Mouse (Mus musculus): ENCODE data around the gene Fam234b. TPM values are rescaled to one million over a fixed set of nuclear protein-coding genes. Genes with fewer than 3 reads are reported as not detected.

Fam234b gene
- polyA plus RNA-seq, 1 experiment, result 42.1 TPM

DNA sequence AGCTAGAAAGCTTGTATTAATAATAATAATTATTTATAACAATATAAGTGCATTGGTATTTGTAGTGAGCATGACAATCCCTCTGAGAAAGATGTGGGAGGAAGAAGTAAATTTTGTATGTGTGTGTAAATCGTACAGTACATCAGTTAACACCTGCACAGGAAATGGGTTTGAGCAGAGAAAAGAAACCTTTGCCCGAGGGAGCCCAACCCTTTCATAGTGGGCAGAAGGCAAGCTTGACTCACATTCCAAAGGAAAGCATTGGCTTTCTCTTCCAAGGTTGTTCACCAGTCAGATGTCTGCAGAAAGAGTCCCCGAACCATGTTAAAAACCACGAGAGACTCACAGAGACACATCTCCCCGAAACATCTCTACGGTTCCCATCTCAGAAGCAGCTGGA is 75.3 kb downstream of the Fam234b start:
- Histone ChIP-seq H3K4me3 (ENCODE audit: control insufficient read depth, insufficient read depth, low read length) (no peak overlapping the region), H3K36me3 (ENCODE audit: control insufficient read depth, insufficient read depth, low read length) (no peaks in the 10 kb centered on the region), H3K4me1 (replicated peaks; ENCODE audit: control insufficient read depth, insufficient read depth, low read length) (peaks cover 48% of the 10 kb centered on the region), H3K27me3 (ENCODE audit: control insufficient read depth, insufficient read depth, low read length) (no peaks in the 10 kb centered on the region), H3K27ac (ENCODE audit: control insufficient read depth, insufficient read depth, low read length) (no peak overlapping the region; the same call in 1 of the 2 replicates)
- DNase-seq, result peak; percentile 40
- TF ChIP-seq POLR2A (IDR thresholded peaks at IDR 0.05; ENCODE audit: control insufficient read depth, extremely low read depth, insufficient read depth, low read length, poor library complexity) (no peak), CTCF (IDR thresholded peaks at IDR 0.05; ENCODE audit: borderline replicate concordance, control insufficient read depth, extremely low read depth, insufficient read depth, low read length, poor library complexity) (no peak)
- 3% methylated on average over 6 of the region's 6 CpGs for WGBS

GRCm38 (mm10) chr6:135275231-135275630 is 77.5 kb downstream of the Fam234b start:
- no peak for TF ChIP-seq POLR2A (IDR thresholded peaks at IDR 0.05; ENCODE audit: control insufficient read depth, extremely low read depth, insufficient read depth, low read length, poor library complexity)
- no peak for TF ChIP-seq CTCF (IDR thresholded peaks at IDR 0.05; ENCODE audit: borderline replicate concordance, control insufficient read depth, extremely low read depth, insufficient read depth, low read length, poor library complexity)
- Histone ChIP-seq H3K4me1 (replicated peaks; ENCODE audit: control insufficient read depth, insufficient read depth, low read length) (peaks cover 41% of the 10 kb centered on the region), H3K27ac (ENCODE audit: control insufficient read depth, insufficient read depth, low read length) (no peak overlapping the region), H3K27me3 (ENCODE audit: control insufficient read depth, insufficient read depth, low read length) (no peaks in the 10 kb centered on the region), H3K36me3 (ENCODE audit: control insufficient read depth, insufficient read depth, low read length) (no peaks in the 10 kb centered on the region), H3K4me3 (ENCODE audit: control insufficient read depth, insufficient read depth, low read length) (no peak overlapping the region)
- 97% methylated on average over 4 of the region's 4 CpGs for WGBS
- no peak for DNase-seq

- WGBS, result 93% methylated on average over 6 of the region's 6 CpGs
- Histone ChIP-seq H3K4me3 (ENCODE audit: control insufficient read depth, insufficient read depth, low read length) (no peak overlapping the region), H3K27ac (ENCODE audit: control insufficient read depth, insufficient read depth, low read length) (no peak overlapping the region), H3K36me3 (ENCODE audit: control insufficient read depth, insufficient read depth, low read length) (no peaks in the 10 kb centered on the region), H3K27me3 (ENCODE audit: control insufficient read depth, insufficient read depth, low read length) (no peaks in the 10 kb centered on the region), H3K4me1 (replicated peaks; ENCODE audit: control insufficient read depth, insufficient read depth, low read length) (peaks cover 32% of the 10 kb centered on the region)
- TF ChIP-seq CTCF (IDR thresholded peaks at IDR 0.05; ENCODE audit: borderline replicate concordance, control insufficient read depth, extremely low read depth, insufficient read depth, low read length, poor library complexity) (no peak), POLR2A (IDR thresholded peaks at IDR 0.05; ENCODE audit: control insufficient read depth, extremely low read depth, insufficient read depth, low read length, poor library complexity) (no peak)
- no peak for DNase-seq
Observed at GRCm38 (mm10) chr6:135276474-135277295, 78.9 kb downstream of the Fam234b start.

GRCm38 (mm10) chr6:135278302-135278701 is 80.5 kb downstream of the Fam234b start:
- Histone ChIP-seq H3K27me3 (ENCODE audit: control insufficient read depth, insufficient read depth, low read length) (no peaks in the 10 kb centered on the region), H3K27ac (ENCODE audit: control insufficient read depth, insufficient read depth, low read length) (no peak overlapping the region), H3K4me3 (ENCODE audit: control insufficient read depth, insufficient read depth, low read length) (no peak overlapping the region), H3K4me1 (replicated peaks; ENCODE audit: control insufficient read depth, insufficient read depth, low read length) (peaks cover 20% of the 10 kb centered on the region), H3K36me3 (ENCODE audit: control insufficient read depth, insufficient read depth, low read length) (no peaks in the 10 kb centered on the region)
- DNase-seq, result no peak
- 83% methylated on average over 6 of the region's 6 CpGs for WGBS
- TF ChIP-seq POLR2A (IDR thresholded peaks at IDR 0.05; ENCODE audit: control insufficient read depth, extremely low read depth, insufficient read depth, low read length, poor library complexity) (no peak), CTCF (IDR thresholded peaks at IDR 0.05; ENCODE audit: borderline replicate concordance, control insufficient read depth, extremely low read depth, insufficient read depth, low read length, poor library complexity) (no peak)

GRCm38 (mm10) chr6:135279286-135279685 is 81.5 kb downstream of the Fam234b start:
- Histone ChIP-seq H3K4me3 (ENCODE audit: control insufficient read depth, insufficient read depth, low read length) (no peak overlapping the region), H3K36me3 (ENCODE audit: control insufficient read depth, insufficient read depth, low read length) (no peaks in the 10 kb centered on the region), H3K4me1 (replicated peaks; ENCODE audit: control insufficient read depth, insufficient read depth, low read length) (peaks cover 14% of the 10 kb centered on the region), H3K27me3 (ENCODE audit: control insufficient read depth, insufficient read depth, low read length) (no peaks in the 10 kb centered on the region), H3K27ac (ENCODE audit: control insufficient read depth, insufficient read depth, low read length) (no peak overlapping the region)
- WGBS, result 94% methylated on average over 5 of the region's 5 CpGs
- no peak for TF ChIP-seq POLR2A (IDR thresholded peaks at IDR 0.05; ENCODE audit: control insufficient read depth, extremely low read depth, insufficient read depth, low read length, poor library complexity)
- TF ChIP-seq CTCF (IDR thresholded peaks at IDR 0.05; ENCODE audit: borderline replicate concordance, control insufficient read depth, extremely low read depth, insufficient read depth, low read length, poor library complexity), result no peak
- DNase-seq, result no peak

DNA sequence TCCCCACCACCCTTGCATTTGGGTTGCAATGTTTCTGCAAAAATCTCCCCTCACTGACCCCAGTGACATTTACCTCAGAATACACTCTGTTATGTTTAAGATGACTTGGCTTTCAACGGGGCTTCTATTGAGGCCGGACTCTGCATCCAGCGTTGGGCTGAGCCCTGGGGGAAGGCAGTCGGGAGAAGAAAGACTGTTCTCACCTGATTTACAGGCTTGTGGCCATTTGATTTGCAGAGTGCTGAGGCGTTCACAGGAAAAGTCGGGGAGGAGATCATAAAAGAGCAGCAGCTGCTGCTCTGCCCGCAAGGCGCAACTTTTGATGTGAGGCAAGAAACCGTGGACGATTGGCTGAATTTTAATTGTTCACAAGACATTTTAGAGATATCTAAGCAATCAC is 82.1 kb downstream of the Fam234b start:
- Histone ChIP-seq H3K27me3 (ENCODE audit: control insufficient read depth, insufficient read depth, low read length) (no peaks in the 10 kb centered on the region), H3K4me1 (replicated peaks; ENCODE audit: control insufficient read depth, insufficient read depth, low read length) (peaks cover 8% of the 10 kb centered on the region), H3K36me3 (ENCODE audit: control insufficient read depth, insufficient read depth, low read length) (no peaks in the 10 kb centered on the region), H3K27ac (ENCODE audit: control insufficient read depth, insufficient read depth, low read length) (no peak overlapping the region), H3K4me3 (ENCODE audit: control insufficient read depth, insufficient read depth, low read length) (no peak overlapping the region)
- WGBS, result 48% methylated on average over 10 of the region's 10 CpGs
- DNase-seq, result no peak
- TF ChIP-seq CTCF (IDR thresholded peaks at IDR 0.05; ENCODE audit: borderline replicate concordance, control insufficient read depth, extremely low read depth, insufficient read depth, low read length, poor library complexity) (no peak), POLR2A (IDR thresholded peaks at IDR 0.05; ENCODE audit: control insufficient read depth, extremely low read depth, insufficient read depth, low read length, poor library complexity) (no peak)

Data from thymus, adult 2 months (tissue).